Mouse (Mus musculus) heart, postnatal 10 days (tissue): ENCODE measurements at regions not wholly inside any gene's neighbourhood (a gene's known extent, or its start where the extent isn't known, plus 50 kb on each side); places are given as distances from the start of the nearest gene placed in this dataset.

ENCODE experiments used
- DNase-seq, 2 experiments: peaks; one replicate each; pipeline ENCODE4 v3.0.0; 2021
- intact Hi-C: fragments of 180-260 bp; cut with DNase I; formaldehyde crosslinking; loops from one replicate; pipeline ENCODE4 v1.15.1; 2025

- intact Hi-C loops = no loop called here
- DNase-seq = peak; percentile 0 to 6
Measured at GRCm38 (mm10) chr5:50570701-50571100, 511.9 kb upstream of the Adgra3 start.

GRCm38 (mm10) chr5:50551125-50551524, 492.3 kb upstream of the Adgra3 start:
- intact Hi-C loops = no loop called here
- no peak for DNase-seq

DNA sequence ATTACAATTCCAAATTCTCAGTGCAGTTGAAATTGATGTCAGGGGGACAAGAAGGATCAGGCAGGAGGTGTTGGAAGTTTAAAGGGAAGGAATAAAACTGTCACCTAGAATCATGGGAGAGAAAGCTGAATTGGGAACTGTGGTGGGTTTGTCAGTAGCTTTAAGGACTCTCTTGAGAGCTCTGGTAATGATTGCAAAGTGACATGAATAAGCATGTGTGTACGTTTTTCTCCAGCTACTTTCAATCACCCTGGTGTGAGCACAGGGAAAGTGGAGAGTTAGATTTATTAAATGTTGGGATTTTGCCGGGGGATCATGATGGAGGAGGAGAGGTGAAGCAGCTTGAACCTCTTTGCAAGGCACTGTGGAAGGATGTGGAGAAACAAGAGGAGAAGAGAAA, 453.7 kb upstream of the Adgra3 start:
- intact Hi-C loops = no loop called here
- no peak for DNase-seq

DNA sequence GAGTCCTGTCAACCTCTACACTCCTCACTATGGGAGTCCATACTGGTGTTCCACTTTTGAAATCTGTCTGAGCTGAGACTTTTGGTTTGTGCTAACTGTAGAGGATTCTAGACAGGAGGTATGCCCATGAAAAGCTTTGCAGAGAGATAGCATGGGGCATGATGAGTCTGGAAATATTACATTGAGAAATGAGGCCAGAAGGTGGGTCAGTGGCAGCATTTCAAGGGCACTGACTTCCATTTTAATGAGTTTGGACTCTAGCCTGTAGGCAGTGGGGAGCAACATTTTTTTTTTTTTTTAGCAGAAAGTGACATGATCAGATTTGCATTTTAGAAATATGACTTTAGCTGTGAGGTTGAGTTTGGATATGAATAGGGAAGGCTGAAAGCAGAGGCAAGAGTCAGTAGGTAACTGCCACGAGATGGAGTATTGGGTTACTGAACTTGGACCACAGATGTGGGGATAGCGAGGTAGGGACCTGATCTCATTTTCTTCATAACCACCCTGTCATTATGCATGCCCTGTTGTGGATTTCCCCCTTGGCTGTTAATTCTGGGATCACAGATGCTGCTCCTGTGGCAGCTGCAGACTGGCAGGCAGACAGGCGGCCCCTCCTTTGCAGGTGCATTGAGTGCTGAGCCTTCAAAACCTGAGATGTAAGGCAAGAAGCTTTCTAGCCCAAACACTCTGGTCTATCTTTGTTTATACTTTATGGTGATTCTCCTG, 451.1 kb upstream of the Adgra3 start:
- DNase-seq = no peak
- intact Hi-C loops = no loop called here

- intact Hi-C loops = no loop called here
Measured at GRCm38 (mm10) chr5:50490223-50490622, 431.4 kb upstream of the Adgra3 start.

GRCm38 (mm10) chr5:50476985-50477384, 418.2 kb upstream of the Adgra3 start:
- DNase-seq = peak; percentile 19 to 66
- intact Hi-C loops = loop anchor here (10.0 kb wide), 2 partner anchors 502 to 1588 kb away; no protein-coding TSS in a partner anchor

More at GRCm38 (mm10) chr5:50490223-50490622, 431.4 kb upstream of the Adgra3 start:
- no peak for DNase-seq

DNA sequence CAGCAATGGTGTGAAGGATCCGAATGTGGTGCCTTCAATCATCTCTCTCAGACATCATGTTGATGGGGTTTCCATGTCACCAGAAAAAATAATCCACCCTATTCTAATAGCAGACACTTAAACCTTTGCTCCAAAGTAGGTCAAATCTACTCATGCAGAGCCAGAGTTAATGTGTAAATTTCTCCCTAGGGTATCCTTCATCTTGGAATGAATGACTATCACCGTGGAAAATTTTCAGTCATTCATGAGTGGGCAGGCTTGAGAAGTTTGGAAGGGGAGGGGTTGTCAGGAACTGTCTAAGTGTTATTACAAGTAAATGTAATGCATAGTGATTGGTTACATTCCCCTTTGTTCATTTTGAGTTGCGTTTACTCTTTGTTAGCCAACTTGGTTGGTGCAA, 402.7 kb upstream of the Adgra3 start:
- intact Hi-C loops = no loop called here
- no peak for DNase-seq

GRCm38 (mm10) chr5:50457621-50458020, 398.8 kb upstream of the Adgra3 start:
- intact Hi-C loops = no loop called here
- no peak for DNase-seq

- intact Hi-C loops = no loop called here
- no peak for DNase-seq
Measured at GRCm38 (mm10) chr5:50454387-50454786, 395.6 kb upstream of the Adgra3 start.

DNA sequence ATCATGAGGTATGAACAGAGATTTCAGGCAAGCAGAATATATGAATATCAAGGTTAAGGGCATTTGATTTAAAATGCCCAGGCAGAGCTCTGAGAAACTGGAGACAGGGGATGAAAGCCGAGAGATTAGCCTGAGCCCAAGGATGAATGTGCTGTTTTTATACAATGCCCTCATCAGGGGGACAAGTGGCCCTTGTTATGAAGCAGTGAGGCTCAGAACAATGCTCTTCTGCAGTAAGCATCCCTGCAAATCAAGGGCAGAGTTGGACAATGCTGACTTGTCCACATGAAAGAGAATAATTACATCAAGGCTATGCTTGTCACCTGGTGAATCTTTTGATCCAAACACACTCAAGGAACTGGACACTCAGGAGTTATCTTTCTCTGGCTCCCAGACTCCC, 348.1 kb upstream of the Adgra3 start:
- DNase-seq = no peak
- intact Hi-C loops = no loop called here

DNA sequence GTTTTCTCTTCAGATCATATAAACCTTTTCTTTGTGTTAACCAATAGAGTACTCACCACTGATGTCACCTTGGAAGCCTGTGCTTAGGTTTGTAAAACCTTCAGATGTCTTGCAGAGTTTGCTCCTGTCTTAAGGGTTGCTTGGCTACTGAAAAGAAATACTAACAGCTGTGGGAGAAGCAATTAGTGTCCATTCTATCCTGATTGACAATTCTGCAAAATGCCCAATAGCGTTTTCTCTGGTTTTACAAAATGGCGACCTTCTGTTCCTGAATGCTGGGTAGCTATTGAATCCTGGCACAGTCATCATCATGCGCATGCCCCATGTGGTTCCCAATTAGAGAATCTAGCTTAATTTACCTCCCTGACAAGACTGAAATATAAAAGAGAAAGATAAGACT, 347.7 kb upstream of the Adgra3 start:
- DNase-seq = no peak
- intact Hi-C loops = no loop called here
